ENCODE assay signal across 1 mouse cellular context in the genomic region with DNA sequence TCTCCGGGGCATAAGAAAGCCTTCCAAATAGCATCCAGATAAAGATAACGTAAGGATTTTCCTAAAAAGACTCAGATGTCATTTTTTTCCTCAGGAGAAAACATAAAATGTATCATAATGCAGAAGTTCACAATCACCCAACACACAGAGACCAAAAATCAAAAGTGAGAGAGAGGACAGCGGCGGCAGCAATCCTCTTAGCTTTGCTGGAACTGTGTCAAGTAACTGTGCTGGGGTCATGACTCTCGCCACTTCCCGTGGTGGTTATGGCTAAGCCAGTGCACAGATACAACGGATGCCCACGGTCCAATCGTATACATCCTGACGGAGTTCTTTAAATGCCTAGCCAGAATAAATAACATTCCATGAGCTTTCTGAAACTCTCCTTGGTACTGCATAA. TPM values are rescaled to one million over a fixed set of nuclear protein-coding genes. Genes with fewer than 3 reads are reported as not detected.
"Had no signal": no experiment of that assay in that cellular context is flagged by ENCODE, and none has a peak within 500 bp of the region (broad histone marks: within the 10 kb centered on the region; RNA-seq: fewer than 3 reads in every experiment).

No protein-coding gene starts in this region.

RNA-seq across cellular contexts. Expression of gene 3110070M22Rik, which starts 3.9 kb away (rescaled TPM):
- total RNA-seq: monocyte, adult 5-6 weeks had no signal
